ENCODE assay signal across 9 mouse cellular contexts in the genomic region with DNA sequence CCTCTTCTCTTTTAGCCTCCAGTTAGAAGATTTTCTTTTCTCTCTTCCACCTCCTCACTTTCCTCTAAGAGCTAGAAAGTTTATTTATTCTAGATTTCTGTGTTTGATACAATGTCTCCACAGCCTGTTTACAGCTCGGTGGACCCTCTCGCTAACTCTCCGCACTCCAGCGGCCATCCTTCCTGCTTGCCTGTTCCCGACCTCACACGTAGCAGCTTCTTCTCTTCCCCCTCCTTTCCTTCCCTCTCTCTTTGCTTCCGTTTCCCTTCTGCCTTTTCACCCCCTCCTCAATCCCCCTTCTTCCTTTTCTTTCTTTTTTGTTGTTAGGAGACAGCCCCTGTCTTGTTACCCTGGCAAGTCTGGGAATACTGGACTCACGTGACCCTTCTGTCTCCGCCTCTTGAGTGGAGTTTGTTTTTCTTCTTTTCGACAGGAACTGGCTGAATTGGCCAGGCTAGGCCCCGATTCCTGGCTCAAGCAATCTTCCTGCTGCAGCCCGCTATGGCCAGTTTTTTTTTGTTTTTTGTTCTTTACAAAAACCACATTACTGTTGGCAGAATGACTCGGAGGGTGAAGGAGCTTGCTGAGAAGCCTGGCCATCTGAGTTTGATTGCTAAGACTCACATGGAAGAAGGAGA. TPM values are rescaled to one million over a fixed set of nuclear protein-coding genes. Genes with fewer than 3 reads are reported as not detected.
DNase-seq lines count a peak whose midpoint lies in the region; ATAC-seq and TF ChIP-seq lines count a peak whose summit lies in the region.
"Had no signal": no experiment of that assay in that cellular context is flagged by ENCODE, and none has a peak within 500 bp of the region (broad histone marks: within the 10 kb centered on the region; RNA-seq: fewer than 3 reads in every experiment).

No protein-coding gene starts in this region.

- TF ChIP-seq CTCF in liver, postnatal 0 days (IDR thresholded peaks at IDR 0.05; ENCODE audit: low read depth): no peak

- H3K4me1 ChIP-seq in hindbrain, embryonic 15.5 days (replicated peaks): peaks cover 7% of the 10 kb centered on the region
- H3K4me1 ChIP-seq in liver, postnatal 0 days (ENCODE audit: insufficient read depth): no peaks in the 10 kb centered on the region
- H3K4me1 ChIP-seq in stomach, embryonic 15.5 days: 0 out of 2 replicates have a peak, but pooled peaks cover 5% of the 10 kb centered on the region

- peak overlapping the region; percentile 28; the same call in 1 of the 2 replicates for H3K4me2 ChIP-seq in hindbrain, embryonic 15.5 days
- 0 out of 2 replicates have a peak overlapping the region, but pooled peaks have one; percentile 26 for H3K4me2 ChIP-seq in liver, postnatal 0 days (ENCODE audit: low read depth, low read length)
- H3K4me2 ChIP-seq in stomach, embryonic 15.5 days: peak overlapping the region; percentile 39

- TF ChIP-seq EP300 in liver, postnatal 0 days (IDR thresholded peaks at IDR 0.05; ENCODE audit: low read depth): no peak

- ATAC-seq in frontal cortex, adult (ENCODE audit: low TSS enrichment): 0 out of 2 replicates have a peak, but pooled peaks have one; percentile 13
- peak; percentile 78 for ATAC-seq in hindbrain, embryonic 15.5 days (ENCODE audit: low FRiP score, low read depth)
- no peak for ATAC-seq in liver, postnatal 0 days
- ATAC-seq in stomach, embryonic 15.5 days (ENCODE audit: insufficient read depth, low FRiP score, low read depth): peak; percentile 58; the same call in 1 of the 2 replicates

- no peaks in the 10 kb centered on the region for H3K36me3 ChIP-seq in hindbrain, embryonic 15.5 days
- H3K36me3 ChIP-seq in liver, postnatal 0 days (replicated peaks; ENCODE audit: insufficient read depth, low read length): peaks cover 34% of the 10 kb centered on the region
- H3K36me3 ChIP-seq in stomach, embryonic 15.5 days: 0 out of 2 replicates have a peak, but pooled peaks cover 12% of the 10 kb centered on the region

- no peak for DNase-seq in frontal cortex, postnatal 25 days (ENCODE audit: low spot score in 2 of 2)
- DNase-seq in adrenal gland, postnatal 10 days: peak; percentile 66
- peak; percentile 32 for DNase-seq in gastrocnemius, postnatal 10 days
- DNase-seq in liver, postnatal 0 days: no peak
- DNase-seq in cerebellum, adult 11 months: no peak

- H3K4me3 ChIP-seq in hindbrain, embryonic 15.5 days: 0 out of 2 replicates have a peak overlapping the region, but pooled peaks have one; percentile 11
- peak overlapping the region; percentile 22; the same call in 1 of the 2 replicates for H3K4me3 ChIP-seq in liver, postnatal 0 days (ENCODE audit: low read depth, low read length)
- peak overlapping the region; percentile 22; the same call in 1 of the 2 replicates for H3K4me3 ChIP-seq in stomach, embryonic 15.5 days (replicated peaks)

- H3K9me3 ChIP-seq in hindbrain, embryonic 15.5 days: no peaks in the 10 kb centered on the region
- H3K9me3 ChIP-seq in liver, postnatal 0 days (ENCODE audit: low read length): no peaks in the 10 kb centered on the region
- H3K9me3 ChIP-seq in stomach, embryonic 15.5 days: no peaks in the 10 kb centered on the region

- peak overlapping the region; percentile 78 for H3K27ac ChIP-seq in hindbrain, embryonic 15.5 days (replicated peaks)
- H3K27ac ChIP-seq in liver, postnatal 0 days (ENCODE audit: low read depth): peak overlapping the region; percentile 50; the same call in 1 of the 2 replicates
- peak overlapping the region; percentile 87 for H3K27ac ChIP-seq in stomach, embryonic 15.5 days

- H3K9ac ChIP-seq in hindbrain, embryonic 15.5 days: no peak overlapping the region
- H3K9ac ChIP-seq in liver, postnatal 0 days (replicated peaks): no peak overlapping the region
- no peak overlapping the region for H3K9ac ChIP-seq in stomach, embryonic 15.5 days

- WGBS in hindbrain, embryonic 15.5 days: 50% methylated on average over 13 of the region's 13 CpGs
- 60% methylated on average over 13 of the region's 13 CpGs for WGBS in liver, postnatal 0 days (ENCODE audit: insufficient replicate concordance)
- 18% methylated on average over 13 of the region's 13 CpGs for WGBS in stomach, embryonic 15.5 days

- H3K27me3 ChIP-seq in hindbrain, embryonic 15.5 days: no peaks in the 10 kb centered on the region
- no peaks in the 10 kb centered on the region for H3K27me3 ChIP-seq in liver, postnatal 0 days (ENCODE audit: insufficient read depth, low read length)
- no peaks in the 10 kb centered on the region for H3K27me3 ChIP-seq in stomach, embryonic 15.5 days (replicated peaks)
- H3K27me3 ChIP-seq: CH12.LX had no signal

RNA-seq across cellular contexts. Expression of a gene that starts 19.4 kb away (rescaled TPM):
- 1 to 10 TPM; 6.8 to 7.8 TPM for total RNA-seq in adrenal gland, postnatal 10 days (2021)
- 1 to 10 TPM; 3.8 to 5.0 TPM for total RNA-seq in gastrocnemius, postnatal 10 days (2021)
- polyA plus RNA-seq in hindbrain, embryonic 15.5 days (2015; fragmentation: Nextera tagmentation; extraction: Ambion mirVana): 8.3 and 9.5 TPM in 2 replicates
- polyA plus RNA-seq in liver, postnatal 0 days (2015; fragmentation: Nextera tagmentation; extraction: Ambion mirVana): 9.2 and 13.2 TPM in 2 replicates
- polyA plus RNA-seq in stomach, embryonic 15.5 days (2015; fragmentation: Nextera tagmentation; extraction: Ambion mirVana): 31.7 and 33.8 TPM in 2 replicates

RNA-seq across cellular contexts. Expression of a gene that starts 19.6 kb away (rescaled TPM):
- 10 to 100 TPM; 21.2 to 27.7 TPM for total RNA-seq in adrenal gland, postnatal 10 days (2021)
- total RNA-seq in gastrocnemius, postnatal 10 days (2021): 10 to 100 TPM; 12.0 to 12.8 TPM
- polyA plus RNA-seq in hindbrain, embryonic 15.5 days (2015; fragmentation: Nextera tagmentation; extraction: Ambion mirVana): 9.6 and 12.2 TPM in 2 replicates
- polyA plus RNA-seq in liver, postnatal 0 days (2015; fragmentation: Nextera tagmentation; extraction: Ambion mirVana): 41.5 and 47.7 TPM in 2 replicates
- polyA plus RNA-seq in stomach, embryonic 15.5 days (2015; fragmentation: Nextera tagmentation; extraction: Ambion mirVana): 28.2 and 30.0 TPM in 2 replicates

RNA-seq across cellular contexts. Expression of a gene that starts 20.5 kb away (rescaled TPM):
- total RNA-seq in adrenal gland, postnatal 10 days (2021): 10 to 100 TPM; 25.0 to 29.1 TPM
- 10 to 100 TPM; 24.5 to 25.2 TPM for total RNA-seq in gastrocnemius, postnatal 10 days (2021)
- polyA plus RNA-seq in hindbrain, embryonic 15.5 days (2015; fragmentation: Nextera tagmentation; extraction: Ambion mirVana): 19.1 and 20.5 TPM in 2 replicates
- polyA plus RNA-seq in liver, postnatal 0 days (2015; fragmentation: Nextera tagmentation; extraction: Ambion mirVana): 0.62 and 0.73 TPM in 2 replicates
- 10.2 and 10.9 TPM in 2 replicates for polyA plus RNA-seq in stomach, embryonic 15.5 days (2015; fragmentation: Nextera tagmentation; extraction: Ambion mirVana)

RNA-seq across cellular contexts. Expression of a gene that starts 49.2 kb away (rescaled TPM):
- total RNA-seq in adrenal gland, postnatal 10 days (2021): 10 to 100 TPM; 49.8 to 50.4 TPM
- total RNA-seq in gastrocnemius, postnatal 10 days (2021): 10 to 100 TPM; 26.2 to 34.1 TPM
- 28.5 and 29.5 TPM in 2 replicates for polyA plus RNA-seq in hindbrain, embryonic 15.5 days (2015; fragmentation: Nextera tagmentation; extraction: Ambion mirVana)
- 7.9 and 8.1 TPM in 2 replicates for polyA plus RNA-seq in liver, postnatal 0 days (2015; fragmentation: Nextera tagmentation; extraction: Ambion mirVana)
- polyA plus RNA-seq in stomach, embryonic 15.5 days (2015; fragmentation: Nextera tagmentation; extraction: Ambion mirVana): 14.0 and 15.8 TPM in 2 replicates

Comparison
In these comparisons a context has a peak if more than half of its experiments do, and no peak if none do; other contexts are left out.
1. DNase-seq: peak in adrenal gland, postnatal 10 days (single experiment) and gastrocnemius, postnatal 10 days (single experiment); none in frontal cortex, postnatal 25 days (0 of 2), liver, postnatal 0 days (single experiment) and cerebellum, adult 11 months (single experiment).
2. Peak in every context shown above with its lines, with median percentiles within 50 percentile points of each other: H3K27ac ChIP-seq, H3K4me2 ChIP-seq and H3K4me3 ChIP-seq.